Mouse (Mus musculus) gastrocnemius, adult 2 months (tissue): ENCODE results near the gene Cep95. TPM values are rescaled to one million over a fixed set of nuclear protein-coding genes. Genes with fewer than 3 reads are reported as not detected.

Experiments
- DNase-seq: peaks from one replicate; pipeline ENCODE4 v3.0.0; 2022
- H3K27ac ChIP-seq: fragments of 200-600 bp; 2 replicates; pipeline ENCODE4 v1.8.1; 2022; ENCODE audit warnings: mild to moderate bottlenecking
- H3K4me3 ChIP-seq: fragments of 200-600 bp; 2 replicates; pipeline ENCODE4 v1.8.1; 2022; ENCODE audit warnings: mild to moderate bottlenecking, moderate library complexity
- CTCF ChIP-seq: fragments of 200-600 bp; IDR thresholded peaks from 2 replicates; pipeline ENCODE4 v1.8.1; 2022; ENCODE audit warnings: antibody characterized with exemption, mild to moderate bottlenecking, moderate library complexity
- intact Hi-C: fragments of 180-260 bp; cut with DNase I; formaldehyde crosslinking; loops from one replicate; pipeline ENCODE4 v1.15.1; 2025
- microRNA-seq: library from miRNA; unstranded; fragments of <30 nt; microRNA quantifications from one replicate; pipeline ENCODE4 v1.2.0, GENCODE M21; 2021
- total RNA-seq, 2 experiments: library from RNA; stranded (reverse); gene quantifications; 2 replicates each; pipeline ENCODE4 v1.2.3; 2021

The Cep95 gene
- total RNA-seq, 2 experiments from 2014 or later = 3.7 to 5.6 TPM

DNA sequence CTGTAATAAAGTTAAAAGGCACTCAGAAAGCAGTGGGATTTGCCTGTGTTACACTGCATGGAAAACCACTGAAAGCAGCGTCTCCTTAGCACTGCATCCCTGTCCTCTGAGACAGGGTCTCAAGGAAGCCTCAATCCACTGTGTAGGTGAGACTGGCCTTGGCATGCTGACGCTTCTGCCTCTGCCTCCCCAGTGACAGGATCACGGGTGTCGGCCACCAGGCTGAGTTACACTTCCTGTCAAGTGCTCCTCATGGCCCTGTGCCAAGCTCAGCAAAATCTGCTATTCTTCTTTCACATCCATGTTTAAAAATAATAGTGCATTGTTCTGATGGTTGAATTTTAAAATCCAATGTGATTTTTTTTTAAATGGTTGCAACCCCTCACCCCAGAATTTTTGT is 31.9 kb downstream of the Cep95 start:
- TF ChIP-seq CTCF = no peak
- H3K27ac ChIP-seq = peak overlapping the region; percentile 57
- peak; percentile 71 for DNase-seq
- no peak overlapping the region for H3K4me3 ChIP-seq
- intact Hi-C loops = no loop called here

DNA sequence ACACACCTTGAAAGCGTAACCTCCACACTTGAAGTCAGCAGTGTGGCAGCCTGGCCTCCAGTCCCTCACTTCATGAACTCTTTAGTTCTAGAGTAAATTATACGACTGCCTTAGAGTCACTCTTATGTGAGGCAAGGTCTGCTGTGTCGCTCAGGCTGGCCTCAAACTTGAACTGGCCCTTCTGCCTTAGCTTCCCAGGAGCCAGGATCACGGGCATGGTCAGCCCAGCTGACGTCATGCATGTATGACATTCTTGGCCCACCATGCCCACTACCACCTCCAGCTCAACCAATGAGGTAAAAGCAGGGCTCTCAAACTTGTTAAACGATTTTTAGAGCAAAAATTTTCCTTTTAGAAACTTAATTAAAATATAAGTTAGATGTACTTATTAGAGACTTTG is 32.3 kb downstream of the Cep95 start:
- intact Hi-C loops = no loop called here
- no peak for TF ChIP-seq CTCF
- Histone ChIP-seq H3K4me3 (no peak overlapping the region), H3K27ac (peak overlapping the region; percentile 57)
- no peak for DNase-seq

- TF ChIP-seq CTCF = no peak
- Histone ChIP-seq H3K4me3 (no peak overlapping the region), H3K27ac (no peak overlapping the region; the same call in 1 of the 2 replicates)
- intact Hi-C loops = no loop called here
- DNase-seq = no peak
Measured at GRCm38 (mm10) chr11:106822491-106822890, 33.4 kb downstream of the Cep95 start.

DNA sequence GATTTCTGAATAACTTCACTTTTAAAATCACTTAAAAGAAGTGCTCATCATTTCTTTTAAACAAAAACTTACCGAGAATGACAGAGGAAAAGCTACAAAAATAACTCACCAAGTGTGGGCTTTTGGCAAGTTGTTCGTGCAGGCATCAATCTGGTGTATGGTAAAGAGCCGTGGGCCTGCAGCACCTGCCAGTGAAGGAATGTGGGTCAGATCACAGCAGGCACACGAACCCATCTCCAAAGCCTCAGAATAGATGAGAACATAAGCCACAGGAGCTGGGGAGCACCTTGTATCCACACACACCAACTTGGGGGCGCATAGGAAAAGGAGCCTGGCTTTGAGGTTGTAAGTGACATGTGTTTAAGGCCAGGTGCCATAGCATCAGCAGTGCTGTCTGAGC is 33.9 kb downstream of the Cep95 start:
- DNase-seq = no peak
- no peak overlapping the region; the same call in 1 of the 2 replicates for H3K27ac ChIP-seq
- intact Hi-C loops = no loop called here
- H3K4me3 ChIP-seq = no peak overlapping the region
- no peak for TF ChIP-seq CTCF

DNA sequence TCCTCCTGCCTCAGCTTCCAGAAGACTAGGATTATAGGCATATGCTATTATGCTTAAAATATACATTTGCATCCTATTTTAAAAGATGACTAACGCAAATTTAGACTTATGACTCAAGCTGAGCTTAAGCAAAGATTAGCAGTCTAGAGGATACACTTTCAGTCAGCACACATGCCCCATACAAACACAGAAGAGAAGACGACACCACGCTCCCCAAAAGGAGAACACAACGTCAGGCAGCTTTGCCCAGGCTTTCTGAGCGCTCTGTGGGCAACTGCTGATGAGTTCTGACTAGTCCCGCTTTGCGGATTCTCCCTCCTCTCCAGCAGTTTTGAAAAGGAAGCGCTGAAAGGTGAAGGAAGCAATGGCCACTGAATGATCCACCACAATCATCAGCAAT is 34.7 kb downstream of the Cep95 start:
- TF ChIP-seq CTCF = no peak
- Histone ChIP-seq H3K27ac (no peak overlapping the region), H3K4me3 (no peak overlapping the region)
- DNase-seq = no peak
- intact Hi-C loops = no loop called here

DNA sequence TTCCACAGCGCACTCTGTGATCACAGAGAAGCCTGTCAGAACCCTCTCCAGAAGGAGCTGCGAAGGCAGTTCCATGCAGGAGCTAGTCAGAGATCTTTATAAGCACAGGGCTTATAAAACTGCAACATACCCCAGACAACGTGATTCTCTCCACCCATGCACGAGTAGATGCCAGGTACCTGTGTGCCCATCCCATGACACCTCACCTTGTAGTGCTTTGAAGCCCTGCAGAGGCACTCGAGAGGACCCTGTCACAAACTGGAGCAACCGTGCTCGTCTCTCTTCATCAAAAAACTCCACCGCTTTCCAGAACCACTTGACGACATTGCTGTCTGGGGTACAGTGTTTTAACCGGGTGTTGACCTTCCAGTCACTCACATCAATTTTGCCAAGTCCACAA is 35.4 kb downstream of the Cep95 start:
- no peak for DNase-seq
- H3K27ac ChIP-seq = no peak overlapping the region
- TF ChIP-seq CTCF = no peak
- no peak overlapping the region for H3K4me3 ChIP-seq
- intact Hi-C loops = no loop called here

- DNase-seq = no peak
- no peak overlapping the region for H3K4me3 ChIP-seq
- intact Hi-C loops = no loop called here
- H3K27ac ChIP-seq = no peak overlapping the region
- no peak for TF ChIP-seq CTCF
Measured at GRCm38 (mm10) chr11:106828079-106828478, 39.0 kb downstream of the Cep95 start.

GRCm38 (mm10) chr11:106842002-106842401 is 53.0 kb downstream of the Cep95 start:
- intact Hi-C loops = no loop called here
- Histone ChIP-seq H3K27ac (no peak overlapping the region), H3K4me3 (no peak overlapping the region)
- DNase-seq = no peak
- no peak for TF ChIP-seq CTCF

GRCm38 (mm10) chr11:106851438-106851837 is 62.4 kb downstream of the Cep95 start:
- DNase-seq = no peak
- intact Hi-C loops = loop anchor here (5.0 kb wide), 1 partner anchor 191 kb away; no protein-coding TSS in a partner anchor
- Histone ChIP-seq H3K4me3 (no peak overlapping the region), H3K27ac (no peak overlapping the region)
- peak; percentile 68 for TF ChIP-seq CTCF

Small RNA genes within 50 kb of the gene (microRNA-seq; reads per million reads assigned to microRNA genes)
- gene Gm25994 (not detected), gene Mir3064 (3.6 reads per million)

Other genes starting within 250 kb of the Cep95 start
- 10 to 100 TPM; 59.2 to 65.5 TPM for gene Tex2, start 175.8 kb upstream of the Cep95 start, total RNA-seq
- gene Pecam1, start 38.6 kb upstream of the Cep95 start, total RNA-seq = 10 to 100 TPM; 37.1 to 43.8 TPM
- gene Milr1, start 38.0 kb upstream of the Cep95 start, total RNA-seq = not detected
- gene Polg2, start 9.7 kb upstream of the Cep95 start, total RNA-seq = 1 to 10 TPM; 2.4 to 3.3 TPM
- gene Ddx5, start 67 bp upstream of the Cep95 start, total RNA-seq = 100 to 1,000 TPM; 261 to 265 TPM
- 10 to 100 TPM; 26.5 to 32.2 TPM for gene Smurf2, start 131.5 kb downstream of the Cep95 start, total RNA-seq
- gene Kpna2, start 210.3 kb downstream of the Cep95 start, total RNA-seq = 10 to 100 TPM; 13.2 to 16.2 TPM
- gene 1810010H24Rik, start 236.4 kb downstream of the Cep95 start, total RNA-seq = 1 to 10 TPM in 1 of 2 experiments, under 1 TPM in 1; 0.86 to 1.3 TPM